Mouse (Mus musculus): ENCODE measurements around the gene Clasp2.

GRCm38 (mm10) chr9:113924883-113925282, 183.6 kb downstream of the Clasp2 start:
- no peak for TF ChIP-seq CTCF (IDR thresholded peaks at IDR 0.05; ENCODE audit: control insufficient read depth, insufficient read depth, insufficient replicate concordance, low read depth, low read length)
- TF ChIP-seq POLR2A (IDR thresholded peaks at IDR 0.05; ENCODE audit: control insufficient read depth, low read depth, low read length): no peak

All from testis, adult 2 months (tissue).